Mouse (Mus musculus) CH12.LX (cell line): ENCODE measurements around the gene C1qtnf1.

Experiments used
- BHLHE40 ChIP-seq: IDR thresholded peaks from 2 replicates; pipeline ENCODE4 v1.6.1; 2011; ENCODE audit warnings: mild to moderate bottlenecking, low read depth, low read length, improper control_type of control experiment
- CHD1 ChIP-seq: IDR thresholded peaks from 2 replicates; pipeline ENCODE4 v1.6.1; 2012; ENCODE audit warnings: low read depth, low read length, improper control_type of control experiment, inconsistent platforms
- CTCF ChIP-seq, 2 experiments: IDR thresholded peaks in 1 of 2; conservative IDR thresholded peaks in 1 of 2; 2 replicates each; pipeline ENCODE4 v1.5.1; 2011 to 2012; ENCODE audit warnings: low read depth in 2 of 2, low read length in 2 of 2, improper control_type of control experiment in 1 of 2, inconsistent platforms in 1 of 2, mild to moderate bottlenecking in 1 of 2, moderate library complexity in 1 of 2
- HCFC1 ChIP-seq: IDR thresholded peaks from 2 replicates; pipeline ENCODE4 v1.6.1; 2012; ENCODE audit warnings: low read depth, mild to moderate bottlenecking, inconsistent platforms, low read length, improper control_type of control experiment
- JUN ChIP-seq: IDR thresholded peaks from 2 replicates; pipeline ENCODE4 v1.6.1; 2011; ENCODE audit warnings: low read depth, mild to moderate bottlenecking, low read length, improper control_type of control experiment, moderate library complexity; ENCODE audit not compliant: insufficient read depth
- KAT2A ChIP-seq: IDR thresholded peaks from 2 replicates; pipeline ENCODE4 v1.6.1; 2012; ENCODE audit warnings: low read length, improper control_type of control experiment, inconsistent platforms; ENCODE audit not compliant: insufficient replicate concordance
- POLR2A ChIP-seq: IDR thresholded peaks from 2 replicates; pipeline ENCODE4 v1.6.1; 2011; ENCODE audit warnings: low read depth, mild to moderate bottlenecking, improper control_type of control experiment, low read length
- POLR2AphosphoS2 ChIP-seq: IDR thresholded peaks from 2 replicates; pipeline ENCODE4 v1.6.1; 2011; ENCODE audit warnings: low read depth, low read length, improper control_type of control experiment
- RCOR1 ChIP-seq: conservative IDR thresholded peaks from 2 replicates; pipeline ENCODE4 v1.6.1; 2012; ENCODE audit warnings: low read depth, mild to moderate bottlenecking, inconsistent platforms, low read length, improper control_type of control experiment
- SIN3A ChIP-seq: IDR thresholded peaks from 2 replicates; pipeline ENCODE4 v1.6.1; 2012; ENCODE audit warnings: low read length, improper control_type of control experiment, inconsistent platforms
- UBTF ChIP-seq: IDR thresholded peaks from 2 replicates; pipeline ENCODE4 v1.6.1; 2012; ENCODE audit warnings: low read depth, mild to moderate bottlenecking, inconsistent platforms, low read length, improper control_type of control experiment, moderate library complexity
- ZKSCAN1 ChIP-seq: IDR thresholded peaks from 2 replicates; pipeline ENCODE4 v1.6.1; 2012; ENCODE audit warnings: low read depth, inconsistent platforms, low read length, improper control_type of control experiment, borderline replicate concordance
- ZNF384 ChIP-seq: IDR thresholded peaks from 2 replicates; pipeline ENCODE4 v1.6.1; 2012; ENCODE audit warnings: low read depth, low read length, improper control_type of control experiment, inconsistent platforms

GRCm38 (mm10) chr11:118473842-118474500, 46.0 kb downstream of the C1qtnf1 start:
- TF ChIP-seq POLR2A (no peak), BHLHE40 (no peak), KAT2A (no peak), SIN3A (no peak), CTCF (conservative IDR thresholded peaks at IDR 0.05 in 1 of 2, IDR thresholded peaks at IDR 0.05 in 1 of 2; ENCODE audit: low read depth in 2 of 2, low read length in 2 of 2) (no peak), POLR2AphosphoS2 (no peak), RCOR1 (no peak), HCFC1 (no peak), ZNF384 (no peak), UBTF (no peak), JUN (no peak), CHD1 (no peak), ZKSCAN1 (no peak)
